Mouse (Mus musculus) megakaryocyte, adult 5-6 weeks (primary cell): ENCODE measurements around the gene Cdk8. TPM values are rescaled to one million over a fixed set of nuclear protein-coding genes. Genes with fewer than 3 reads are reported as not detected.

ENCODE experiments used
- ATAC-seq: 2 replicates; pipeline ENCODE4 v1.8.0; 2016; ENCODE audit warnings: mild to moderate bottlenecking, inconsistent platforms; ENCODE audit not compliant: poor library complexity, severe bottlenecking
- total RNA-seq, 2 experiments: library from RNA; stranded (forward) in 1 of 2; stranded (reverse) in 1 of 2; fragments of 153-499, 151-499 nt in 1 of 2; fragments of 221-1000, 200-1000 nt in 1 of 2; gene quantifications; 2 replicates each; pipeline versions ENCODE4 v1.2.3 to v1.2.4; 2015 to 2017

The Cdk8 gene
- total RNA-seq, 2 experiments from 2014 or later, result 24.0 to 31.1 TPM

GRCm38 (mm10) chr5:146232056-146232675 is 1.1 kb downstream of the Cdk8 start:
- ATAC-seq, result no peak

GRCm38 (mm10) chr5:146232816-146233215 is 1.8 kb downstream of the Cdk8 start:
- no peak for ATAC-seq

- no peak for ATAC-seq
Observed at GRCm38 (mm10) chr5:146234336-146234735, 3.3 kb downstream of the Cdk8 start.

GRCm38 (mm10) chr5:146238274-146238673 is 7.2 kb downstream of the Cdk8 start:
- no peak for ATAC-seq

GRCm38 (mm10) chr5:146240771-146241170 is 9.7 kb downstream of the Cdk8 start:
- no peak for ATAC-seq

GRCm38 (mm10) chr5:146241202-146241601 is 10.2 kb downstream of the Cdk8 start:
- no peak for ATAC-seq

- ATAC-seq, result no peak
Observed at GRCm38 (mm10) chr5:146245193-146245592, 14.2 kb downstream of the Cdk8 start.

- no peak for ATAC-seq
Observed at GRCm38 (mm10) chr5:146245646-146246370, 14.8 kb downstream of the Cdk8 start.

GRCm38 (mm10) chr5:146246386-146246785 is 15.4 kb downstream of the Cdk8 start:
- ATAC-seq, result no peak

GRCm38 (mm10) chr5:146247709-146248108 is 16.7 kb downstream of the Cdk8 start:
- ATAC-seq, result peak; percentile 65

GRCm38 (mm10) chr5:146248746-146249145 is 17.7 kb downstream of the Cdk8 start:
- peak; percentile 77 for ATAC-seq

- ATAC-seq, result no peak
Observed at GRCm38 (mm10) chr5:146250369-146251075, 19.5 kb downstream of the Cdk8 start.

GRCm38 (mm10) chr5:146251663-146252429 is 20.8 kb downstream of the Cdk8 start:
- ATAC-seq, result no peak

- ATAC-seq, result no peak
Observed at GRCm38 (mm10) chr5:146253644-146254043, 22.6 kb downstream of the Cdk8 start.

- peak; percentile 36; the same call in 1 of the 2 replicates for ATAC-seq
Observed at GRCm38 (mm10) chr5:146260003-146260402, 29.0 kb downstream of the Cdk8 start.

- ATAC-seq, result no peak
Observed at GRCm38 (mm10) chr5:146265934-146266591, 35.0 kb downstream of the Cdk8 start.

GRCm38 (mm10) chr5:146267776-146268175 is 36.7 kb downstream of the Cdk8 start:
- ATAC-seq, result no peak

- ATAC-seq, result no peak
Observed at GRCm38 (mm10) chr5:146270593-146270992, 39.6 kb downstream of the Cdk8 start.

GRCm38 (mm10) chr5:146271662-146272061 is 40.6 kb downstream of the Cdk8 start:
- ATAC-seq, result no peak

- ATAC-seq, result no peak
Observed at GRCm38 (mm10) chr5:146273096-146273495, 42.1 kb downstream of the Cdk8 start.
